Mouse (Mus musculus): ENCODE measurements around the gene Nwd2.

The Nwd2 gene

GRCm38 (mm10) chr5:63649070-63649532 is at the start of gene Nwd2:
Gene Nwd2 (plus strand): TSS chr5:63649102.
- peak; percentile 27 to 31 for DNase-seq (ENCODE audit: low spot score in 2 of 2)

- DNase-seq (ENCODE audit: low spot score in 2 of 2), result peak in 1 of 2 experiments; percentile 18
Observed at GRCm38 (mm10) chr5:63607447-63607846, 41.5 kb upstream of the Nwd2 start.

DNA sequence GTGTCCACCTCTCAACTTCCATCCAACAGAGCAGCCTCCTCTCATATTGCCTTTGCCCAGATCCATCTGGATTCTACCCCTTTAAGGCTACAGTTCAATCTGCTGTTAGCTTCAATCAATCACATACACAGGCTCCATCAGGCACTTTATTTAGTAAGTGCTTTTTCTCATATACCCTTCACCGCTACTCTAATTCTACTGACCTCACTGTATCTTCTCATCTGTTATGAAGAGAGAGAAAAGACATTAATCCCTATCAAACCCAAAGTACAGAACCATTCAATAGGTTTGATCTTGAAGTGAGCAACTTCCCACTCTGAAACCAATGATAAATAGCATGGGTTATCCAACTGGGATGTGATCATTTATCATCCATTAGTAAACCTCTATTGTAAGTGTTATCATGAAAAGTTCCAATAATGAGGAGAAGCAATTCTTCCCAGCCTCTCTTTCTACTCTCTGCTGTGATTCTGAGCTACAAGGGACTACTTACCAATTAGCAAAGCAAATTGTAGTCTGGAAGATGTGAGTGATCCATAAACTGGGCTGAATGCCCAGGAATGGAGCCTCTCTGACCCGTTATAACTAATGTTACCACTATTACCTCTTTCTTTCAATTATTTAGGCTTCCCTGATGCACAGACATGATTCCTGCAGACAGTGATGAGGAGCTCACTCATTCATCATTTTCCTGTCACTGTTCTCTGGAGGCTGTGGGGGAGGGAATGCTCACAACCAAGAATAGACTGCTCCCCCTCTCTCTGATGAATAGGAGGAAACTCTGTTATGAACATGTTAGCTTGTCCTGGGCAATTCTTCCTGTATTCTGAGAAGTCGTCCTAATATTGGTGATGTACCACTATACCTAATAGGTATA is 31.9 kb upstream of the Nwd2 start:
- no peak for DNase-seq (ENCODE audit: low spot score in 2 of 2)

- peak; percentile 29 to 50 for DNase-seq (ENCODE audit: low spot score in 2 of 2)
Observed at GRCm38 (mm10) chr5:63624123-63624522, 24.8 kb upstream of the Nwd2 start.

- DNase-seq (ENCODE audit: low spot score in 2 of 2), result no peak
Observed at GRCm38 (mm10) chr5:63627832-63628530, 20.9 kb upstream of the Nwd2 start.

GRCm38 (mm10) chr5:63628531-63628871 is 20.4 kb upstream of the Nwd2 start:
- no peak for DNase-seq (ENCODE audit: low spot score in 2 of 2)

DNA sequence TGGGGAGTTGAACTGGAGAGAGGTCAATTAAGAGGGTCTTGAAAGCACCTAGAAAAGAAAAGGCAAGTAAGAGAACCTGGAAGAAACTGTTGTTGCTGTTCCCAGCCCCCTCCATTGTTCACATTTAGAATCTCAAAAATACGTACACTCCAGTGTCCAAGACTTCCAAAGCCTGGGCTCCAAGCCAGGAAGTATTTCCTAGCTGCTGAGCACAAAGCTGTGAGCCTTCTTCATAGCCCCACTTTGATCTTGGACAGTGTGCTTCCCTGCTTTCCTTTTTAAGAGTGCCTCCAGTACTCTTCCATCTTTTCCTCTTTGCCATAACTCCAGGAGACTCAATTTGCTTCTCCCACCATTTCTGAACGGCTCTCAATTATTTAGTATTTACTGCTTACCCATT is 14.3 kb upstream of the Nwd2 start:
- no peak for DNase-seq (ENCODE audit: low spot score in 2 of 2)

GRCm38 (mm10) chr5:63648187-63648586 is 715 bp upstream of the Nwd2 start:
- peak in 1 of 2 experiments; percentile 23 for DNase-seq (ENCODE audit: low spot score in 2 of 2)

DNA sequence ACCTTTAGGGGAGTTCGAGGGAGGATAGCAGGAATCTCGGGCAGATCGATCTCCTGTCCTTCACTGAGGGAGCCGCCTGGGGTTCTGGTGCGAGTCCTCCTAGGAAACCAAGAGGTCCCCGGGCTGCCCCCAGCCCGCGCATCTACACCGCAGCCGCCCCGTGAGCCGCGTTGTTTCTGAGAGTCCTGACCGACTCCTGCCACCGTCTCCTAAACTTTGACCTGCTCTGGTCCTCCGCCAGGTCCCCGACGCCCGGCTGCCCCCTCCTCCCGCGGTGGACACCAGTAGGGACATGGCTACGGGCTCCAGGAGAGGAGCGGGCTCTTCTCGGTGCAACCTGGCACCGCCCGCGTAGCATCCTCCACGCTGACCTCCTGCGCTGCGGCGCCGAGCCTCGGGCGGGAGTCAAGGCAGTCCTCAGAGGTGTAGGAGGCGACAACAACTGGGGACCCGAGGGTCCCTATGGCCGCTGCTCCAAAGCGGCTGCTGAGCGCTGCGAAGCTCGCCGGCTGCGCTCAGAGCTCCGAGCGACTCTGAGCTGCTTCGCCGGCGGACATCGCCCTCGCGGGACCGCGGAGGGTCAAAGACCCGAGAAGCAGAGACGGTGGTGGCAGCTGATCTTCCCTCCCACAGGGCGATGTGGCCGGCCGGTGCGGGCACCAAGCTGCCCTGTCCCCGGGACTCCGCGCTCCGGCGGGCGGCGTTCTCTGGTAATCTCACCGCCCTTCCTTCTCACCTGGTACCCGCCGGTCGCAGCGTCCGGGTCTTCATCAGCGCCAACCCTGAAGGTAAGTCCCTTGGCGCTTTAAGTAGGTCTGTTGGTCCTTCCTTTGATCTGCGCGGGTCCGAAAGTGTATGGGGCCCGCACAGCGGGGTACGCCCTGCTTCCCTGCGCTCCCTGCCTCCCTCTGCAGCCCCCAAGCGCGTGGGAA is 897 bp downstream of the Nwd2 start:
- DNase-seq (ENCODE audit: low spot score in 2 of 2), result peak in 1 of 2 experiments; percentile 17

DNA sequence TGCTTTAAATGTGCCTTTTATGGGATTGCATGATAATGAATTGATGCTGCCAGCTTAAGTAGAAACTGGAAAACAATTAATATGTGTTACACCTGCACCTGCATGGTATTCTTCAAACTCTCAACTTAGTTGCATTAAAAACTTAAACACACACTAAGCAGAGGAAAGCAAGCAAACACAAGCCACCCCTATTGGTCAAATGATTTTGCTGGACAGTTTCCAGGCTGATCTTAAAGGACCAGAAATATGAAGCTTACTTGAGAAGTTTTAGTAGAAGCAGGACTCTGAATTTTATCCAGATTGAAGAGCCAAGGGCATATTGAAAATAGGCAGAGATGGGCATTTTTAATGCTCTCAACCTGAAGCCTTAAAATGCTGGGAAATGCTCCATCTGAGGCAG is 2.9 kb downstream of the Nwd2 start:
- DNase-seq (ENCODE audit: low spot score in 2 of 2), result no peak

GRCm38 (mm10) chr5:63652705-63653104 is 3.8 kb downstream of the Nwd2 start:
- no peak for DNase-seq (ENCODE audit: low spot score in 2 of 2)

DNA sequence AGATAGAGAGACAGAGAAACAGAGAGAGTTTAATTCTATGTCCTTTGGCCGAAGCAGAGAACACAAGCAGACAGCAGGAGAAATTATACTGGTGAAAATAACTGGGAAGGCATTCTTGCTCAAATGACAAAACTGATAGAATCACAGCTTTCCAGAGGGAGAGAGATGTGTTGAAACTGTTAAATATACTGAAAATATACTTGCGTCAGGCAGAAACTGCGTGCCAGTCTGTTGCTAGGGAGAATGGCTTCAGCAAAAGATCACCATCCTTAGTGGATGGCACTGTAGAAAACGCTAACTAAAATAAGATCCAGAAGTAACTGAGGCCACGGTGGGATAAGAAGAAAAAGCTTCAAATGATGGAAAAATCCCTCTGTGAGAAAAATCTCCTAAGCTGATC is 18.0 kb downstream of the Nwd2 start:
- no peak for DNase-seq (ENCODE audit: low spot score in 2 of 2)

GRCm38 (mm10) chr5:63675934-63676333 is 27.0 kb downstream of the Nwd2 start:
- DNase-seq (ENCODE audit: low spot score in 2 of 2), result no peak

- DNase-seq (ENCODE audit: low spot score in 2 of 2), result no peak
Observed at GRCm38 (mm10) chr5:63689084-63689483, 40.2 kb downstream of the Nwd2 start.

DNA sequence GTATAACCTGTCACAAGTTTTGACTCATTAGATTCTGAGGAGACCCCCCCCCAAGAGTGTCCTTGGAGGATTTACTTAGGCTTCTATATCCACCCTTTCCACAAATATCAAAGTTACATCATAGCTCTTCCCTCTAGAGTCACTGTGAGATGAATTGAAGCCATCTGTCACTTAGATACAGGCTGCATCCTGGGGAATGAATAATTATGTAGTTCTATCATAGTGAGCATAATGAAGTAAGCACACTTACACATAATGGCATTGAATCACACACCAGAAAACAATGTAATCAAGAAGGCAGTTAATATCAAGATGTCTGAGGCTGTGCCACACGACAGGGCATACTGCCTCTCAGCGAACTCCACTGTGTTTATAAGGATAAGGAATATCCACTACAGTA is 47.9 kb downstream of the Nwd2 start:
- DNase-seq (ENCODE audit: low spot score in 2 of 2), result no peak

- no peak for DNase-seq (ENCODE audit: low spot score in 2 of 2)
Observed at GRCm38 (mm10) chr5:63697196-63697595, 48.3 kb downstream of the Nwd2 start.

DNA sequence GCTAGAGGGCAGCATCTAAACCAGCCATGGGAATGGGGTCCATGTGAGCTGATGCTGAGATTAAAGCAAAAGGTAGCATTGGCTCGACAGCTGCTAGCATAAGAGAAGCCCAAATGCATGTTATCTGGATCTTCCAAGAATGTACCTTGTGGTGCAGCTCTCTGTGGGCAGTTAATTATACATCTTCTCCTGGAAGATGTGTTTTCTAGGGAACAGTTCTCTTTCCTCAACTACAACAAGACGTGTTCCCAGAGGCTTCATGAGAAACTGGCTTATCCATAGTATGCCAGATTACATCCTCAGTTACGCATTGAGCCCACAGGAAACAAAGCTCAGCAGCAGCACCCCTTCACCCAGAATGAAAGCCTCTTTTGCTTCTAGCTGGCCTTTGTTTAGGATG is 80.1 kb downstream of the Nwd2 start:
- no peak for DNase-seq (ENCODE audit: low spot score in 2 of 2)

GRCm38 (mm10) chr5:63735521-63735920 is 86.6 kb downstream of the Nwd2 start:
- no peak for DNase-seq (ENCODE audit: low spot score in 2 of 2)

GRCm38 (mm10) chr5:63743426-63743825 is 94.5 kb downstream of the Nwd2 start:
- DNase-seq (ENCODE audit: low spot score in 2 of 2), result no peak

- no peak for DNase-seq (ENCODE audit: low spot score in 2 of 2)
Observed at GRCm38 (mm10) chr5:63748299-63748698, 99.4 kb downstream of the Nwd2 start.

- no peak for DNase-seq (ENCODE audit: low spot score in 2 of 2)
Observed at GRCm38 (mm10) chr5:63748759-63749158, 99.9 kb downstream of the Nwd2 start.

Data from frontal cortex, postnatal 25 days (tissue).